Mouse (Mus musculus) skeletal muscle tissue, adult 2 months (tissue): ENCODE data around the gene Gpatch2.
A peak's percentile ranks its signal among the peaks of the same experiment; 100 is the strongest.

Source experiments
- DNase-seq: peaks from one replicate; pipeline ENCODE4 v3.0.0-alpha.2; 2012; ENCODE audit warnings: low read depth, low spot score

Gpatch2 gene

GRCm38 (mm10) chr1:187215181-187216116 is at the start of gene Gpatch2, which contains the start of gene Spata17:
TSS of gene Gpatch2 (plus strand) at chr1:187215508.
TSS of gene Spata17 (minus strand) at chr1:187215465.
- DNase-seq = peak; percentile 71

GRCm38 (mm10) chr1:187169646-187170045 is 45.7 kb upstream of the Gpatch2 start:
- no peak for DNase-seq

GRCm38 (mm10) chr1:187170361-187170760 is 44.9 kb upstream of the Gpatch2 start:
- no peak for DNase-seq

GRCm38 (mm10) chr1:187175991-187176390 is 39.3 kb upstream of the Gpatch2 start:
- DNase-seq = no peak

GRCm38 (mm10) chr1:187178546-187178945 is 36.8 kb upstream of the Gpatch2 start:
- no peak for DNase-seq

GRCm38 (mm10) chr1:187205506-187205905 is 9.8 kb upstream of the Gpatch2 start:
- DNase-seq = no peak

GRCm38 (mm10) chr1:187209496-187209895 is 5.8 kb upstream of the Gpatch2 start:
- DNase-seq = no peak

- DNase-seq = no peak
These were observed 4.6 kb upstream of the Gpatch2 start for GRCm38 (mm10) chr1:187210736-187211135.

GRCm38 (mm10) chr1:187216620-187217410 is 1.5 kb downstream of the Gpatch2 start:
- no peak for DNase-seq

GRCm38 (mm10) chr1:187220756-187221155 is 5.4 kb downstream of the Gpatch2 start:
- no peak for DNase-seq

GRCm38 (mm10) chr1:187226328-187227025 is 11.2 kb downstream of the Gpatch2 start:
- DNase-seq = no peak

GRCm38 (mm10) chr1:187228414-187229146 is 13.3 kb downstream of the Gpatch2 start:
- no peak for DNase-seq

- no peak for DNase-seq
These were observed 14.9 kb downstream of the Gpatch2 start for GRCm38 (mm10) chr1:187230255-187230654.

GRCm38 (mm10) chr1:187232196-187232955 is 17.1 kb downstream of the Gpatch2 start:
- DNase-seq = no peak

GRCm38 (mm10) chr1:187232996-187233615 is 17.8 kb downstream of the Gpatch2 start:
- DNase-seq = no peak

- no peak for DNase-seq
These were observed 19.9 kb downstream of the Gpatch2 start for GRCm38 (mm10) chr1:187235161-187235560.

- DNase-seq = no peak
These were observed 21.0 kb downstream of the Gpatch2 start for GRCm38 (mm10) chr1:187236296-187236695.

- DNase-seq = no peak
These were observed 22.8 kb downstream of the Gpatch2 start for GRCm38 (mm10) chr1:187238061-187238460.

- DNase-seq = no peak
These were observed 25.0 kb downstream of the Gpatch2 start for GRCm38 (mm10) chr1:187240304-187240703.

- DNase-seq = no peak
These were observed 26.0 kb downstream of the Gpatch2 start for GRCm38 (mm10) chr1:187241329-187241728.
